Mouse (Mus musculus): ENCODE results near the gene Ap2s1. TPM values are rescaled to one million over a fixed set of nuclear protein-coding genes. Genes with fewer than 3 reads are reported as not detected.
A peak's percentile ranks its signal among the peaks of the same experiment; 100 is the strongest.

Ap2s1 gene
- polyA plus RNA-seq, 1 experiment from 2014 or later: 381 TPM

DNA sequence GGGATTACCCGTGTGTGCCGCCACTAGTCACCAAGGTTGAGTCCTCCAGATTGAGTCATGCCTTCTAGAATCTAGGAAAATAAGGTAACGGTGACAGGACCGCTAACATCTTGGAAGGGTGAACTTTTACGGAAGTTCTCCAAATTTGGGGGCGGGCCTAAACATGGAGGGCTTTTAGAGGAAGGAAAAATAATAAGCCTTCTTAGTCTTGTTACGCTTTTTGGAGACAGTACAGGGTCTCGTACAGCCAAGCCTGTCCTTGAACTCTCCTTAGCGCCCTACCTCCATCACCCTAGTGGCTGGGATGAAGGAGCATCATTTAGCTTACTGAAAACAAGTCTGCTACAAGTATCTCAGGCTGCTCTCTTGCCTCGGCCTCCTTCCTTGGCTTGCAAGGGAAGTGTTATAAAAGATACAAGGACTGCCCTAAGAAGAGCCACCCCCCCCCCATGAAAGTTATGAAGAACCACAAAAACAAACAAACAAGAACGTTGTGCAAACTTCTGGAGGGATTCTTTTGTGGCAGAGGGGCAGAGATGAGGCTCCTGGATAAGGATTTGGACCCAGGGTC, 44.4 kb downstream of the Ap2s1 start:
- Histone ChIP-seq H3K27me3 (peaks cover 24% of the 10 kb centered on the region), H3K4me3 (peak overlapping the region; percentile 55), H3K9ac (peak overlapping the region; percentile 75), H3K36me3 (no peaks in the 10 kb centered on the region), H3K4me1 (replicated peaks) (peaks cover 40% of the 10 kb centered on the region), H3K9me3 (no peaks in the 10 kb centered on the region), H3K4me2 (peak overlapping the region; percentile 99), H3K27ac (no peak overlapping the region)
- WGBS: 4% methylated on average over 11 of the region's 11 CpGs
- ATAC-seq (ENCODE audit: low FRiP score): no peak

GRCm38 (mm10) chr7:16783224-16783688, 45.0 kb downstream of the Ap2s1 start:
- Histone ChIP-seq H3K27ac (no peak overlapping the region), H3K36me3 (no peaks in the 10 kb centered on the region), H3K4me3 (peak overlapping the region; percentile 55), H3K4me2 (peak overlapping the region; percentile 99), H3K4me1 (replicated peaks) (peaks cover 40% of the 10 kb centered on the region), H3K27me3 (peaks cover 24% of the 10 kb centered on the region), H3K9me3 (no peaks in the 10 kb centered on the region), H3K9ac (peak overlapping the region; percentile 53; the same call in 1 of the 2 replicates)
- no peak for ATAC-seq (ENCODE audit: low FRiP score)
- WGBS: 30% methylated on average over 10 of the region's 10 CpGs

GRCm38 (mm10) chr7:16783758-16784415, 45.7 kb downstream of the Ap2s1 start:
- peak overlapping the region; percentile 55; the same call in 1 of the 2 replicates for H3K4me3 ChIP-seq
- H3K4me2 ChIP-seq: peak overlapping the region; percentile 99
- 45% methylated on average over 17 of the region's 17 CpGs for WGBS
- ATAC-seq (ENCODE audit: low FRiP score): no peak
- H3K27me3 ChIP-seq: peaks cover 24% of the 10 kb centered on the region
- H3K27ac ChIP-seq: no peak overlapping the region
- peak overlapping the region; percentile 53; the same call in 1 of the 2 replicates for H3K9ac ChIP-seq
- H3K36me3 ChIP-seq: no peaks in the 10 kb centered on the region
- no peaks in the 10 kb centered on the region for H3K9me3 ChIP-seq
- H3K4me1 ChIP-seq (replicated peaks): peaks cover 40% of the 10 kb centered on the region

- Histone ChIP-seq H3K9me3 (no peaks in the 10 kb centered on the region), H3K4me3 (no peak overlapping the region), H3K4me1 (replicated peaks) (peaks cover 40% of the 10 kb centered on the region), H3K36me3 (no peaks in the 10 kb centered on the region), H3K27ac (no peak overlapping the region), H3K27me3 (peaks cover 24% of the 10 kb centered on the region), H3K4me2 (no peak overlapping the region), H3K9ac (no peak overlapping the region)
- 69% methylated on average over 10 of the region's 10 CpGs for WGBS
- ATAC-seq (ENCODE audit: low FRiP score): no peak
Observed at GRCm38 (mm10) chr7:16784498-16784976, 46.3 kb downstream of the Ap2s1 start.

GRCm38 (mm10) chr7:16785541-16786083, 47.4 kb downstream of the Ap2s1 start:
- no peaks in the 10 kb centered on the region for H3K9me3 ChIP-seq
- no peak overlapping the region for H3K9ac ChIP-seq
- H3K27me3 ChIP-seq: peaks cover 24% of the 10 kb centered on the region
- H3K4me2 ChIP-seq: no peak overlapping the region
- peaks cover 3% of the 10 kb centered on the region; the same call in 1 of the 2 replicates for H3K36me3 ChIP-seq
- peaks cover 40% of the 10 kb centered on the region for H3K4me1 ChIP-seq (replicated peaks)
- H3K27ac ChIP-seq: no peak overlapping the region
- no peak for ATAC-seq (ENCODE audit: low FRiP score)
- H3K4me3 ChIP-seq: no peak overlapping the region
- 90% methylated on average over 8 of the region's 8 CpGs for WGBS

GRCm38 (mm10) chr7:16792316-16792715, 54.1 kb downstream of the Ap2s1 start:
- WGBS: 83% methylated on average over 5 of the region's 5 CpGs

DNA sequence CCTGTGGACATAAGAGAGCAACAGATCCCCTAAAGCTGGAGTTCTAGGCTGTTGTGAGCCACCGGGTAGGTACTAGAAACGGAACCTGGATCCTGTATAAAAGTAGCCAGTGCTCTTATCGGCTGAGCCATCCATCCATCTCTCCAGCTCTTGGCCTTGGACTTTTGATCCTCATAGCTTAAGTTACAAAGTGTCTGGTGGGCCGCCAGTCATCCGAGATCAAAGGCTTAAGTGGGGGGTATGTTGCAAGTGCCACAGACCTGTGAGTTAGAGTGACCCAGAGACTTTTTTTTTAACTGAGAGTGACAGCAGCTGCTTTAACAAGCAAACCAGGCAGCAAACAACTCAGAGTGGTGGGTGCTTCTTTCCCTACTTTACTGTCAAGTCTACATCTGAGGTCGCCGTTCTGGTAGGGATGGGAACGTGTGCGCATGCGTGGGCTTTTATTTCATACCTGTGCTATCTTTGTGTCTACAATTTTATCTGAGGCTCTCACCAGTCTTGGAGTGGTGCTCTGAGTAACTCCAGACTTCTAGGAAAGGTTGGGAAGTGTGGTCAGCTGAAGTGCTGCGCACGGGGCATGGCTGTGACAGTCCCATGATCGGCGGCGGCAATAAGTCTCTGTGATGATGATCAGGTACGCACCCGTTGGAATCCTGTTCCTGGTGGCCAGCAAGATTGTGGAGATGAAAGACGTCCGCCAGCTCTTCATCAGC, 55.0 kb downstream of the Ap2s1 start:
- WGBS: 95% methylated on average over 19 of the region's 19 CpGs
- Histone ChIP-seq H3K4me1 (replicated peaks) (no peaks in the 10 kb centered on the region), H3K9ac (no peak overlapping the region), H3K4me3 (no peak overlapping the region), H3K36me3 (peaks cover 6% of the 10 kb centered on the region), H3K9me3 (no peaks in the 10 kb centered on the region), H3K27me3 (no peaks in the 10 kb centered on the region), H3K27ac (no peak overlapping the region), H3K4me2 (no peak overlapping the region)
- no peak for ATAC-seq (ENCODE audit: low FRiP score)

More at GRCm38 (mm10) chr7:16792316-16792715, 54.1 kb downstream of the Ap2s1 start:
- peaks cover 3% of the 10 kb centered on the region for H3K36me3 ChIP-seq
- ATAC-seq (ENCODE audit: low FRiP score): no peak
- no peaks in the 10 kb centered on the region for H3K27me3 ChIP-seq
- H3K4me2 ChIP-seq: no peak overlapping the region
- H3K4me1 ChIP-seq (replicated peaks): no peaks in the 10 kb centered on the region
- H3K27ac ChIP-seq: no peak overlapping the region
- no peak overlapping the region for H3K9ac ChIP-seq
- H3K4me3 ChIP-seq: no peak overlapping the region
- H3K9me3 ChIP-seq: no peaks in the 10 kb centered on the region

DNA sequence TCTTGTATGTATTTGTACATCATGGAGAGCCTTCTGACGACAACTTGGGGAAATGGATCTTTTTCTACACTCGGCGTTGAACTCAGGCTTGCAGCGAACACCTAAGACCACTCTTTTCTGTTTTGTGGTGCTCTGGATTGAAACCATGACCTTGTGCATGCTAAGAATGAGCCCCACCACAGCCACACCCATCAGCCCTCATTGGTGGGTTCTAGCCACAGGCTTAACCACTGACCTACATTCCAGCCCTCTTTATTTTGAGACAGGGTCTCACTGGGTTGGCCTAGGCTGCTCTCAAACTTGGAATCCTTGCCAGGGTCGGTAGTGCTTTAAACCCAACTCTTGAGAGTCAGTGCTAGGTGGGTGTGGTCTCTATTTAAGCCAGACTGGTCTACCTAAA, 56.7 kb downstream of the Ap2s1 start:
- Histone ChIP-seq H3K27me3 (no peaks in the 10 kb centered on the region), H3K9ac (no peak overlapping the region), H3K4me1 (replicated peaks) (no peaks in the 10 kb centered on the region), H3K36me3 (peaks cover 4% of the 10 kb centered on the region), H3K27ac (no peak overlapping the region), H3K9me3 (no peaks in the 10 kb centered on the region), H3K4me2 (no peak overlapping the region), H3K4me3 (no peak overlapping the region)
- 93% methylated on average over 5 of the region's 5 CpGs for WGBS
- ATAC-seq (ENCODE audit: low FRiP score): no peak

Other genes starting within 250 kb of the Ap2s1 start
- 30.1 and 30.7 TPM in 2 replicates for gene Arhgap35, start 123.4 kb upstream of the Ap2s1 start, polyA plus RNA-seq (2015; fragmentation: Nextera tagmentation; extraction: Ambion mirVana)
- gene Ceacam15, start 62.7 kb upstream of the Ap2s1 start, polyA plus RNA-seq (2015; fragmentation: Nextera tagmentation; extraction: Ambion mirVana): not detected in 2 replicates
- not detected in 2 replicates for gene Ceacam9, start 16.5 kb upstream of the Ap2s1 start, polyA plus RNA-seq (2015; fragmentation: Nextera tagmentation; extraction: Ambion mirVana)
- gene Slc1a5, start 42.9 kb downstream of the Ap2s1 start, polyA plus RNA-seq (2015; fragmentation: Nextera tagmentation; extraction: Ambion mirVana): 8.6 and 8.7 TPM in 2 replicates
- gene Strn4, start 77.5 kb downstream of the Ap2s1 start, polyA plus RNA-seq (2015; fragmentation: Nextera tagmentation; extraction: Ambion mirVana): 159 and 172 TPM in 2 replicates
- gene Fkrp, start 78.3 kb downstream of the Ap2s1 start, polyA plus RNA-seq (2015; fragmentation: Nextera tagmentation; extraction: Ambion mirVana): 43.6 and 45.3 TPM in 2 replicates
- gene Prkd2, start 104.5 kb downstream of the Ap2s1 start, polyA plus RNA-seq (2015; fragmentation: Nextera tagmentation; extraction: Ambion mirVana): 6.6 and 7.3 TPM in 2 replicates
- 2.8 and 2.9 TPM in 2 replicates for gene Dact3, start 136.9 kb downstream of the Ap2s1 start, polyA plus RNA-seq (2015; fragmentation: Nextera tagmentation; extraction: Ambion mirVana)
- 6.1 and 8.2 TPM in 2 replicates for gene Gng8, start 153.4 kb downstream of the Ap2s1 start, polyA plus RNA-seq (2015; fragmentation: Nextera tagmentation; extraction: Ambion mirVana)
- 0.78 and 0.83 TPM in 2 replicates for gene Ptgir, start 168.1 kb downstream of the Ap2s1 start, polyA plus RNA-seq (2015; fragmentation: Nextera tagmentation; extraction: Ambion mirVana)
- gene Calm3, start 185.7 kb downstream of the Ap2s1 start, polyA plus RNA-seq (2015; fragmentation: Nextera tagmentation; extraction: Ambion mirVana): 307 and 317 TPM in 2 replicates
- 110 and 117 TPM in 2 replicates for gene Pnmal2, start 206.3 kb downstream of the Ap2s1 start, polyA plus RNA-seq (2015; fragmentation: Nextera tagmentation; extraction: Ambion mirVana)
- gene Pnmal1, start 221.3 kb downstream of the Ap2s1 start, polyA plus RNA-seq (2015; fragmentation: Nextera tagmentation; extraction: Ambion mirVana): 42.0 and 44.5 TPM in 2 replicates
- 3.7 and 4.4 TPM in 2 replicates for gene Gm42372, start 244.7 kb downstream of the Ap2s1 start, polyA plus RNA-seq (2015; fragmentation: Nextera tagmentation; extraction: Ambion mirVana)